8 mouse cellular contexts compared by ENCODE assay signal in the genomic region with DNA sequence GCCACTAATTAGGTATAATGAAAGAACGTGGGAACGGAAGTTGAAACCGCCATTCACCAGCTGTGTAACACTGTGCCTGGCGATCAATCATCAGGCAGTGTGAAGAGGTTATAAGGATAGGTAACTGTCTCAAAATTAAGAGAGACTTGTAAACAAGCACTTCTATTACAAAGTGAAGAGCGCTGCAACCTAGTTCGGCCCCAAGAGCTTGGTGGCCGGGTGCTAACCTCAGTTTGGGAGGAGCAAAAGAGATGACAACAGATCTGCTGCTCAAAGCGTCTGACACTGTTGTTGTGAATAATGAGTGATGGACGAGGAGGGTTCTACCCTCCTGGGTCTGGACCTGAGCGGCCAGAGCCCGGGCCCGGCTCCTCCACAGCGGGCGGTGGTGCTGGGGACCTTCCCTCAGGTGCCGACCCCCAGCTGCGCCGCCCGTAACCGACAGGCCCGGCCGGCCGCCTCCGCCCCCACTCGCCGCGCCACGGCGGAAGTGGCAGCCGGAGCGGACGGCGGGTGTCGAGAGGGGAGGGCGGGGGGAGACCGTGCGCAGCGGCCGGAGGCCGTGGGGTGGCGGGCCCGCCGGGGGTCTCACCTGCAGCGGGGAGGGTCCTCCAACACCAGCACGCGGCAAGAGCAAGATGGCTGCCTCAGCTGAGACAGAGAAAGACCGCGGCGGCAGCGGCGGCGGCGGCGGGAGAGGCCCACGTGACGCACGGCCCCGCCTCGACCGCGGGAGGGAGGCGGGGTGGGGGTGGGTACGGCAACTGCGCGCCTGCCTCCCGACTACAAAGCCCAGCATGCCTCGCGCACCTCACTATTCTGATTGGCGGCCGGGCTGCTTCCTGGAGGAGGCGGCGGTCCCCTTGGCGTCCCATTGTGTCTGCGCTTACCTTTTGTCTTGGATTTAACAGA. TPM values are rescaled to one million over a fixed set of nuclear protein-coding genes. Genes with fewer than 3 reads are reported as not detected.
DNase-seq lines count a peak whose midpoint lies in the region; ATAC-seq and TF ChIP-seq lines count a peak whose summit lies in the region.

A gene (minus strand): TSS at position 699 of the 912 bp plus-strand sequence.

- no peak for TF ChIP-seq CTCF in E14TG2a.4 (conservative IDR thresholded peaks at IDR 0.05; ENCODE audit: low read length)
- no peak for TF ChIP-seq CTCF in liver, postnatal 0 days (IDR thresholded peaks at IDR 0.05; ENCODE audit: low read depth)

- no peaks in the 10 kb centered on the region for H3K9me3 ChIP-seq in E14TG2a.4 (ENCODE audit: low read length)
- H3K9me3 ChIP-seq in forebrain, embryonic 13.5 days (replicated peaks): no peaks in the 10 kb centered on the region
- no peaks in the 10 kb centered on the region for H3K9me3 ChIP-seq in liver, postnatal 0 days (ENCODE audit: low read length)
- no peaks in the 10 kb centered on the region for H3K9me3 ChIP-seq in neural tube, embryonic 14.5 days (ENCODE audit: control insufficient read depth, low read length)

- DNase-seq in c-Kit-positive CD71-positive TER-119-positive erythroid progenitor cells, embryonic 14.5 days (ENCODE audit: low spot score): peak; percentile 89
- peak; percentile 91 for DNase-seq in heart, postnatal 10 days
- DNase-seq in large intestine, adult 2 months (ENCODE audit: low read depth, low spot score): peak; percentile 78
- DNase-seq in liver, postnatal 0 days: peak; percentile 96
- DNase-seq in testis, postnatal 10 days (ENCODE audit: low spot score): peak; percentile 93

- WGBS in forebrain, embryonic 13.5 days: under 1% methylated on average over 50 of the region's 73 CpGs
- WGBS in large intestine, adult 2 months: under 1% methylated on average over 73 of the region's 73 CpGs
- 1% methylated on average over 68 of the region's 73 CpGs for WGBS in liver, postnatal 0 days (ENCODE audit: insufficient replicate concordance)
- WGBS in neural tube, embryonic 14.5 days: under 1% methylated on average over 63 of the region's 73 CpGs

- H3K27me3 ChIP-seq in E14TG2a.4 (ENCODE audit: insufficient read depth, low read length): no peaks in the 10 kb centered on the region
- H3K27me3 ChIP-seq in forebrain, embryonic 13.5 days: no peaks in the 10 kb centered on the region
- H3K27me3 ChIP-seq in liver, postnatal 0 days (ENCODE audit: insufficient read depth, low read length): no peaks in the 10 kb centered on the region
- no peaks in the 10 kb centered on the region for H3K27me3 ChIP-seq in neural tube, embryonic 14.5 days (ENCODE audit: control insufficient read depth, insufficient read depth, low read length)

- intact Hi-C loops in heart, postnatal 10 days (cut with DNase I): no loop called here

- peaks cover 43% of the 10 kb centered on the region for H3K4me1 ChIP-seq in E14TG2a.4 (replicated peaks; ENCODE audit: low read depth, low read length)
- peaks cover 39% of the 10 kb centered on the region for H3K4me1 ChIP-seq in forebrain, embryonic 13.5 days
- peaks cover 9% of the 10 kb centered on the region for H3K4me1 ChIP-seq in liver, postnatal 0 days (ENCODE audit: insufficient read depth)
- peaks cover 26% of the 10 kb centered on the region for H3K4me1 ChIP-seq in neural tube, embryonic 14.5 days (ENCODE audit: control insufficient read depth, insufficient read depth, low read length)

- peak within 1 kb of the TSS; percentile 85 for H3K4me3 ChIP-seq in E14TG2a.4 (replicated peaks; ENCODE audit: low read length)
- peak within 1 kb of the TSS; percentile 77 for H3K4me3 ChIP-seq in forebrain, embryonic 13.5 days
- H3K4me3 ChIP-seq in liver, postnatal 0 days (ENCODE audit: low read depth, low read length): peak within 1 kb of the TSS; percentile 99
- H3K4me3 ChIP-seq in neural tube, embryonic 14.5 days (ENCODE audit: low read depth, low read length): peak within 1 kb of the TSS; percentile 87

- H3K27ac ChIP-seq in forebrain, embryonic 13.5 days: peak within 1 kb of the TSS; percentile 100
- H3K27ac ChIP-seq in liver, postnatal 0 days (ENCODE audit: low read depth): peak within 1 kb of the TSS; percentile 94
- H3K27ac ChIP-seq in neural tube, embryonic 14.5 days (ENCODE audit: low read depth, low read length): peak within 1 kb of the TSS; percentile 96

- peak within 1 kb of the TSS; percentile 72 for H3K4me2 ChIP-seq in forebrain, embryonic 13.5 days
- H3K4me2 ChIP-seq in liver, postnatal 0 days (ENCODE audit: low read depth, low read length): peak within 1 kb of the TSS; percentile 95
- H3K4me2 ChIP-seq in neural tube, embryonic 14.5 days (ENCODE audit: low read depth, low read length): peak within 1 kb of the TSS; percentile 81

- no peak for TF ChIP-seq EP300 in liver, postnatal 0 days (IDR thresholded peaks at IDR 0.05; ENCODE audit: low read depth)

- peak within 1 kb of the TSS; percentile 98 for H3K9ac ChIP-seq in forebrain, embryonic 13.5 days
- H3K9ac ChIP-seq in liver, postnatal 0 days (replicated peaks): peak within 1 kb of the TSS; percentile 98
- H3K9ac ChIP-seq in neural tube, embryonic 14.5 days (replicated peaks; ENCODE audit: low read depth, low read length): peak within 1 kb of the TSS; percentile 100

- H3K36me3 ChIP-seq in E14TG2a.4 (ENCODE audit: insufficient read depth, low read length): peaks cover 27% of the 10 kb centered on the region
- peaks cover 21% of the 10 kb centered on the region for H3K36me3 ChIP-seq in forebrain, embryonic 13.5 days (ENCODE audit: poor library complexity, severe bottlenecking)
- H3K36me3 ChIP-seq in liver, postnatal 0 days (replicated peaks; ENCODE audit: insufficient read depth, low read length): peaks cover 9% of the 10 kb centered on the region
- H3K36me3 ChIP-seq in neural tube, embryonic 14.5 days (ENCODE audit: control insufficient read depth, insufficient read depth, low read length): no peaks in the 10 kb centered on the region; the same call in 1 of the 2 replicates

- peak; percentile 96 for ATAC-seq in forebrain, embryonic 13.5 days
- ATAC-seq in liver, postnatal 0 days: peak; percentile 93
- ATAC-seq in neural tube, embryonic 14.5 days (ENCODE audit: low read depth): peak; percentile 96

RNA-seq across cellular contexts. Expression of the gene that starts here (rescaled TPM):
- 256 and 275 TPM in 2 replicates for polyA plus RNA-seq in forebrain, embryonic 13.5 days (2015; fragmentation: Nextera tagmentation; extraction: Ambion mirVana)
- total RNA-seq in heart, postnatal 10 days (2021): 100 to 1,000 TPM; 105 to 108 TPM
- 5.1 and 6.4 TPM in 2 replicates for polyA plus RNA-seq in large intestine, adult 2 months (2012; rRNA removed)
- 56.9 and 64.1 TPM in 2 replicates for polyA plus RNA-seq in liver, postnatal 0 days (2015; fragmentation: Nextera tagmentation; extraction: Ambion mirVana)
- polyA plus RNA-seq in neural tube, embryonic 14.5 days (2014; fragmentation: Nextera tagmentation; extraction: Ambion mirVana): 194 and 196 TPM in 2 replicates

Comparison
In these comparisons a context has a peak if more than half of its experiments do, and no peak if none do; other contexts are left out.
1. Peak in every context shown above with its lines: DNase-seq, ATAC-seq, H3K4me3 ChIP-seq and H3K27ac ChIP-seq.